Mouse (Mus musculus): ENCODE data around the gene Nfic. TPM values are rescaled to one million over a fixed set of nuclear protein-coding genes. Genes with fewer than 3 reads are reported as not detected.

The Nfic gene
- polyA plus RNA-seq, 2 experiments: 1.3 to 4.6 TPM

GRCm38 (mm10) chr10:81434361-81435263 is 20.8 kb downstream of the Nfic start:
- peaks cover 12% of the 10 kb centered on the region for H3K27me3 ChIP-seq (ENCODE audit: control insufficient read depth, insufficient read depth, low read length)
- no peaks in the 10 kb centered on the region for H3K36me3 ChIP-seq (replicated peaks; ENCODE audit: control insufficient read depth, insufficient read depth, low read depth)
- no peak overlapping the region for H3K4me3 ChIP-seq (ENCODE audit: insufficient read depth in 1 of 2, low read depth in 2 of 2, low read length in 2 of 2)
- TF ChIP-seq CTCF (IDR thresholded peaks at IDR 0.05; ENCODE audit: low read depth) (no peak), EP300 (IDR thresholded peaks at IDR 0.05; ENCODE audit: low read depth) (no peak)
- no peak for DNase-seq (ENCODE audit: low read depth in 3 of 3, low spot score in 3 of 3)
- H3K27ac ChIP-seq: no peak overlapping the region
- H3K4me2 ChIP-seq (ENCODE audit: low read depth): no peak overlapping the region
- no peak overlapping the region for H3K9ac ChIP-seq (replicated peaks)
- H3K9me3 ChIP-seq (ENCODE audit: control insufficient read depth, low read length): no peaks in the 10 kb centered on the region
- no peak for ATAC-seq (ENCODE audit: insufficient read depth)
- peaks cover 4 to 6% of the 10 kb centered on the region in 2 experiments for H3K4me1 ChIP-seq (replicated peaks; ENCODE audit: control insufficient read depth in 2 of 2, insufficient read depth in 2 of 2, low read length in 1 of 2)
- 37% methylated on average over 15 of the region's 15 CpGs for WGBS (ENCODE audit: insufficient replicate concordance)

- Histone ChIP-seq H3K4me1 (replicated peaks; ENCODE audit: control insufficient read depth in 2 of 2, insufficient read depth in 2 of 2, low read length in 1 of 2) (peaks cover 4 to 8% of the 10 kb centered on the region in 2 experiments), H3K9ac (replicated peaks) (no peak overlapping the region), H3K27ac (no peak overlapping the region), H3K4me3 (ENCODE audit: insufficient read depth in 1 of 2, low read depth in 2 of 2, low read length in 2 of 2) (no peak overlapping the region), H3K27me3 (ENCODE audit: control insufficient read depth, insufficient read depth, low read length) (peaks cover 13% of the 10 kb centered on the region), H3K9me3 (ENCODE audit: control insufficient read depth, low read length) (no peaks in the 10 kb centered on the region), H3K36me3 (replicated peaks; ENCODE audit: control insufficient read depth, insufficient read depth, low read depth) (no peaks in the 10 kb centered on the region), H3K4me2 (ENCODE audit: low read depth) (peak overlapping the region; percentile 57; the same call in 1 of the 2 replicates)
- 71% methylated on average over 26 of the region's 26 CpGs for WGBS (ENCODE audit: insufficient replicate concordance)
- ATAC-seq (ENCODE audit: insufficient read depth): no peak
- DNase-seq (ENCODE audit: low read depth in 3 of 3, low spot score in 3 of 3): no peak
- TF ChIP-seq CTCF (IDR thresholded peaks at IDR 0.05; ENCODE audit: low read depth): peak; percentile 23; the same call in 1 of the 2 replicates
- TF ChIP-seq EP300 (IDR thresholded peaks at IDR 0.05; ENCODE audit: low read depth): no peak
Observed at GRCm38 (mm10) chr10:81433541-81434289, 21.7 kb downstream of the Nfic start.

- Histone ChIP-seq H3K9ac (replicated peaks) (no peak overlapping the region), H3K4me1 (replicated peaks; ENCODE audit: control insufficient read depth in 2 of 2, insufficient read depth in 2 of 2, low read length in 1 of 2) (peaks cover 4 to 8% of the 10 kb centered on the region in 2 experiments), H3K4me3 (ENCODE audit: insufficient read depth in 1 of 2, low read depth in 2 of 2, low read length in 2 of 2) (no peak overlapping the region), H3K27me3 (ENCODE audit: control insufficient read depth, insufficient read depth, low read length) (peaks cover 21% of the 10 kb centered on the region), H3K36me3 (replicated peaks; ENCODE audit: control insufficient read depth, insufficient read depth, low read depth) (no peaks in the 10 kb centered on the region), H3K9me3 (ENCODE audit: control insufficient read depth, low read length) (no peaks in the 10 kb centered on the region), H3K4me2 (ENCODE audit: low read depth) (peak overlapping the region; percentile 57), H3K27ac (no peak overlapping the region)
- peak; percentile 77 for ATAC-seq (ENCODE audit: insufficient read depth)
- 5% methylated on average over 17 of the region's 17 CpGs for WGBS (ENCODE audit: insufficient replicate concordance)
- TF ChIP-seq EP300 (IDR thresholded peaks at IDR 0.05; ENCODE audit: low read depth): 0 out of 2 replicates have a peak, but pooled peaks have one; percentile 36
- 0 out of 2 replicates have a peak, but pooled peaks have one; percentile 6 for TF ChIP-seq CTCF (IDR thresholded peaks at IDR 0.05; ENCODE audit: low read depth)
- DNase-seq (ENCODE audit: low read depth in 3 of 3, low spot score in 3 of 3): peak; percentile 75 to 82 (median 79)
Observed at GRCm38 (mm10) chr10:81432868-81433262, 22.6 kb downstream of the Nfic start.

- peak overlapping the region; percentile 44 for H3K4me2 ChIP-seq (ENCODE audit: low read depth)
- H3K9ac ChIP-seq (replicated peaks): no peak overlapping the region
- H3K4me1 ChIP-seq (replicated peaks; ENCODE audit: control insufficient read depth in 2 of 2, insufficient read depth in 2 of 2, low read length in 1 of 2): peaks cover 4 to 8% of the 10 kb centered on the region in 2 experiments
- peaks cover 27% of the 10 kb centered on the region for H3K27me3 ChIP-seq (ENCODE audit: control insufficient read depth, insufficient read depth, low read length)
- no peak overlapping the region for H3K4me3 ChIP-seq (ENCODE audit: insufficient read depth in 1 of 2, low read depth in 2 of 2, low read length in 2 of 2)
- H3K36me3 ChIP-seq (replicated peaks; ENCODE audit: control insufficient read depth, insufficient read depth, low read depth): no peaks in the 10 kb centered on the region
- DNase-seq (ENCODE audit: low read depth in 3 of 3, low spot score in 3 of 3) (no peak), ATAC-seq (ENCODE audit: insufficient read depth) (no peak)
- H3K27ac ChIP-seq: no peak overlapping the region
- H3K9me3 ChIP-seq (ENCODE audit: control insufficient read depth, low read length): no peaks in the 10 kb centered on the region
- WGBS (ENCODE audit: insufficient replicate concordance): 55% methylated on average over 21 of the region's 21 CpGs
- TF ChIP-seq CTCF (IDR thresholded peaks at IDR 0.05; ENCODE audit: low read depth) (no peak), EP300 (IDR thresholded peaks at IDR 0.05; ENCODE audit: low read depth) (no peak)
Observed at GRCm38 (mm10) chr10:81432169-81432867, 23.1 kb downstream of the Nfic start.
